Mouse (Mus musculus): ENCODE data around the gene Togaram1.

The Togaram1 gene

DNA sequence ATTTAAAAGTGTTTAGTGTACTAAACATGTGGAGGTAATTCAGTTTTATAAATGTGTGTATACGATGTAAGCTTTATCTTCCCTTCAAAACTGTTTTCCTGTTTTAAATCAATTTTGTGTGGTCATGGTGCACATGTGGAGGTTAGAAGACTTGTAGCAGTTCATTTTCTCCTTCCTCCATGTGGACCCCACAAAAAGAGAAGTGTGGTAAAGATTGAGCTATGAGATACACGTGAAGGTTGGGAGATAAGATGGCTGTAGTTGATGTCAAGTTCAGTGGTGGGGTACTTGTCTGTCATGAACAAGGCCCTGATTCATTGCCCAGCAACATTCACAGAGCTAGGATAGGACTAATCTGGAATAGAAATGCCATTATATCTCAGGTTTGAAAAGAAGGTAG is 92.6 kb downstream of the Togaram1 start:
- DNase-seq: no peak

DNA sequence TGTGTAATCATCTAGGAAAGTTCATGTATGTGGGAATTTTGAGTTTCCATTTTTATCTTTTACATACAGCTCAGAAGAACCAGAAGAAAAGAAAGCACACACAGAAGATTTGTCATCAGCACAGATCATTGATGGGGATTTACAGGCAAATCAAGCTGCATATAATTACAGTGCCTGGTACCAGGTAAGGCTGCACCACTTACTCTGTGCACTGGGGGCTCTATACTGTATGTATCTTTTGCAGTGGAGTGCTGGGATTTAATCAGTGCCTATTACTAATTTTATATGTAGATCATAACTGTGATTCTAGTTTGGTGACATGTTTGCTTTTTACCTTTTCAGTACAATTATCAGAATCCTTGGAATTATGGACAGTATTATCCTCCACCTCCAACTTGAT is 95.5 kb downstream of the Togaram1 start:
- no peak for DNase-seq

GRCm38 (mm10) chr12:65065241-65065640 is 99.6 kb downstream of the Togaram1 start:
- DNase-seq: no peak

- no peak for DNase-seq
Observed at GRCm38 (mm10) chr12:65066234-65066633, 100.6 kb downstream of the Togaram1 start.

GRCm38 (mm10) chr12:65068409-65068808 is 102.8 kb downstream of the Togaram1 start:
- DNase-seq: no peak

Data from cerebellum, postnatal 14 days (tissue).